Mouse (Mus musculus) MEL-GATA-1-ER (cell line): ENCODE measurements around the gene Barhl1.

ENCODE experiments used
- DNase-seq: peaks from one replicate; pipeline ENCODE4 v3.0.0-alpha.2; 2012; ENCODE audit warnings: low read depth; ENCODE audit errors: extremely low read depth

Barhl1 gene

DNA sequence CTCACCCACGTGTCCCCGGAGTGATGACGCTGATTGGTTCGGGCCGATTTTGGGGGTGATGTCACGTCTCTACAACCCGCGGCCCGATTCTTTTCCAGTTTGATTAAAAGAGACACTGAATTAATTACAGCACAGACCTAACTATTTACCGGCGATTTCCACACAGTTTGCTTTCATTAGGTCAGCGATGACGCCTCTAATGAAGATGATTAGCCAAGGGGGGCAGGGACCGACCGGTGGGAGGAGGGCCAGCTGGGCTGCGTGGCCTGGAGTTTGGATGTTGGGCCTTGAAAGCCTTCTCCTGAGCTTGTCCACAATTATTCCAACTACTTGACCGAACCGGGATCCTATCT is at the start of gene Barhl1:
Gene Barhl1, minus strand, starts transcription at position 156 of the 353 bp plus-strand sequence.
- DNase-seq: no peak

DNA sequence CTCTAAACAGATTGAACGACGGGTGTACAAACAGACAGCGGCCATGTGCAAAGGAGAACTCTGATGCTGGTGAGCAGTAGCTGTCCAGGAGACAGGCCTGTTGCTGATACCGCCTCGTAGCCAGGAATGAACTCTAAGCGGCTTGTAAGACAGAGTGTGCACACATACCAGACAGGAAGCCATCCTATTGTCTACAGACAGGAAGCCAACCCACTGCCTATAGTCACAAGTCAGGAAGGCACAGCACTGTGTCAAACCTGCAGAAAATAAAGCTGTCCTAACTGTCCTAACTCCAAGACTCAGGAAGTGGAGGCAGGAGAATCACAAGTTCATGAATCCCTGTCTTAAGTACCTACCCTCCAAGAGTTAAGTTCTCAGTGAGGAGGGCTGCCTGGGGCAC is 47.1 kb upstream of the Barhl1 start:
- DNase-seq: no peak

DNA sequence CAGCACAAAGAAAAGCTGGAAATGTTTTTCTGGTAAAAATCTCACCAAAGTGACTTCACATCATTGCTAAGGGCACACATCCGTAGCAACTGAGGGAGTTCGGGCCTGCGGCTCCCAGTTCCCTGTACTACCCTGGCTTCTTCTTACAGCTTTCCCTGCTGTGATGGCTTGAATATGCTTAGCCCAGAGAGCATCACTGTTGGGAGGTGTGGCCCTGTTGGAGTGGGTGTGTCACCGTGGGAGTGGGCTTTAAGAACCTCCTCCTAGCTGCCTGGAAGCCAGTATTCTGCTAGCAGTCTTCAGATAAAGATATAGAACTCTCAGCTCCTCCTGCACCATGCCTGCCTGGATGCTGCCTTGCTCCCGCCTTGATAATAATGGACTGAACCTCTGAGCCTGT is 45.2 kb upstream of the Barhl1 start:
- DNase-seq: no peak

DNA sequence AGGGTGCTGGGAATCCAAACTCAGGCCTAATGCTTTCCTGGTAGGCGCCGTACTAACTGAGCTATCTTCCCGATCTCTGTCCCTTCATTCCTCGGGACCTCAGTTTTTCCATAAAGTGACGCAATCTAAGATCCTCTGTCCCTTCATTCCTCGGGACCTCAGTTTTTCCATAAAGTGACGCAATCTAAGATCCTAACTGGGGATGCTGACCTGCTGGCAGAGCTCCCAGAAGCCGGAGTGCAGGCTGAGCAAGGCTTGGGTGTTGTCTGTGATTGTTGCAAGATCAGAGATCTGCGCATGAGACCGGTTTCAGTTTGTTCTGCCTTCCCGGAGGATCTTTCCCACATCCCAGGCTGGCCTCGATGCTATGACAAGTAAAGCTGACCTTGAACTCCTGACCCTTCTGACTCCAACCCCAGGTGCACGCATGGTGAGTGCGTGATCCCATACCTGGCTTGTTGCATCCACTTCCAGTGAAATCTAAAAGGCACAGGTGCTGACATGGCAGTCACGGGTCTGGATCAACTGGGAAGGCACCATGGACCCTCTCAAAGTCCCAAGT is 44.6 kb upstream of the Barhl1 start:
- DNase-seq: no peak

GRCm38 (mm10) chr2:28956874-28957273 is 40.4 kb upstream of the Barhl1 start:
- no peak for DNase-seq

DNA sequence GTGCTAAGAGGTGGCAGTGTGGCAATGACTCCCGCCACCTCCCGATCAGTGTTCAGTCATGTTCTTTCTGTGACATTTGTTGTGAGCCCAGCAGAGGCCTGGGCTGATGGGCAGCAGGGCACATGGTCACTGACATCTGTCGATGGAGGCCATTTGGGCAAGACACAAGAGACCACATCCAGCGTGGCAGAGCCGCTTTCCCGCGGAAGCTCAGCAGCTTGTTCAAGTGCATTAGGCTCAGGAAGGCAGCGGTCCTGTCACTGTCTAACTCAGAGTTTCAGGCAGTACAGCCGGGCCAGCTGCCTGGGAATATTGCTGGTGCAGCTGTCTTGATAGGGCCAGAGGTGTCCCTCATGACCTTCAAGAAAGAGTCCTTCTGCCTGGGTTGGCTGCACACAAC is 38.1 kb upstream of the Barhl1 start:
- DNase-seq: no peak

DNA sequence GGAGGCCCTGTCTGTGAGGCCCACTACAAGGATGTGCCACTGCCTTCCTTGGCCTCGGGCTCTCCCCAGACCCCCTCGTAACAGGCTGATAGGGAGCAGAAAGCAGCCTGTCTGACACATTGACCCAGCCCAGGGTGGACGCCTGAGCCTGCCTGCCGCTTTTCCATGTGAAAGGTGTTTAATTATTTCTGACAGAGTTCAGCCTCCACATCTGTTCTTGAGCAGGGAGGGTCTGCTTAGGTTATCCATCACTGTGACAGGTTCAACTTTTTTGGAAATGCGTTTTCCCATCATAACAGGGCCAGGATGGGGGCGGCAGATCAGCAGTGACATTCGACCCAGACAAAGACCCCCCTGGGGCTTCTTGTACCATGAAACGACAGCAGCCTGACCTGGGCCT is 36.5 kb upstream of the Barhl1 start:
- no peak for DNase-seq

GRCm38 (mm10) chr2:28946312-28946711 is 29.8 kb upstream of the Barhl1 start:
- DNase-seq: no peak

DNA sequence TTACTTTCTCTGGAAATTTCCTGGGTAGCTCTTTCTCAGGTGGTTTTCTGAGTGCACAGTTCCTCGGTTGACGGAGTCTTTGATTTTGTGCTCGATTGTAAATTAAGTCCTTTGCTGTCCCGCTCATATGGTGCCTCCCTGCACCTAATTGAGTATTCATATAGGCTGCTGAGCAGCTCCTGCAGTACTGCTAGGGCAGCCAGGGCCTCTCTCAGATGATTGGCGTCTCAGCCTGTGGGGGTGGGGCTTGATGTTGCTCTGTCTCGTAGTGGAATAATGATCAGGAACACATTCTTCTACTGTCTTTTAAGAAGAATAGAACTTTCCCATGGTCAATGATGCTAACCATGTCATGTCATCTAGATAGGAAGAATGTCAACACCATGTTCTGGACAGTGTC is 28.9 kb upstream of the Barhl1 start:
- DNase-seq: no peak

- DNase-seq: no peak
These were observed 27.4 kb upstream of the Barhl1 start for GRCm38 (mm10) chr2:28943666-28944516.

GRCm38 (mm10) chr2:28938997-28939396 is 22.5 kb upstream of the Barhl1 start:
- DNase-seq: no peak

- peak; percentile 4 for DNase-seq
These were observed 14.1 kb upstream of the Barhl1 start for GRCm38 (mm10) chr2:28930571-28930970.

GRCm38 (mm10) chr2:28923912-28924311 is 7.4 kb upstream of the Barhl1 start:
- DNase-seq: peak; percentile 26

GRCm38 (mm10) chr2:28919001-28919400 is 2.5 kb upstream of the Barhl1 start:
- no peak for DNase-seq

- DNase-seq: no peak
These were observed 1.3 kb upstream of the Barhl1 start for GRCm38 (mm10) chr2:28917518-28918361.

GRCm38 (mm10) chr2:28917156-28917517 is 669 bp upstream of the Barhl1 start:
- DNase-seq: no peak

- DNase-seq: no peak
These were observed 528 bp downstream of the Barhl1 start for GRCm38 (mm10) chr2:28915768-28916512.

DNA sequence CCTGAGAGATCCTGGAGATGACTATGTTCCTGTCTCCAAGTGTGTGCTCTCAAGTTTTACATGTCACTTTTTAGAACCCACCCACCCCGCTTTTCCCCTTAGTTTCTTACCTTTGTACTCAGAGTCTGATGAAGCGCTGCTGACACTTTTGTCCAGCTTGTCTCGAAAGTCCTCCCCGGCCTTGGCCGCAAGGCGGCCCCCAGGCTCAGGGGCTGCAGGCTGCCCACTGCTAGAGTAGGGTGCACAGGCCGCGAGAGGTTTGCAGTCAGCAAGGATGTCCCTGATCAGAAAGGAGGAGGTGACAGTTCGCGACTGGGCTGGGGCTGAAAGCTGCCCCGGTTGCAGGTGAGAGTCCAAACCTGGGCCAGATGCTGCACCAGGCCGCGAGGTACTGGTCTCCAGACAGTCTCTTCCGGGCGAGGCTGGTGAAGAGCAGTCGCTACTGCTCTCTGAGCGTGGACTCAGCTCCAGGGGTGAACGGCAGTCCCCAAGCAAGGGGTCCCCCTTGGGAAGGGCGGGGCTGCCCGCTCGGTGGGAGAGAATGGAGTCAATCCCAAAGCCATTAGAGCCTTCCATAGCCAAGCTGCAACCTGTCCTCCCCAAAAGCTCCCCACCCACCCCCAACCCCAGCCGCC is 1.2 kb downstream of the Barhl1 start:
- DNase-seq: no peak

GRCm38 (mm10) chr2:28914121-28914520 is 2.3 kb downstream of the Barhl1 start:
- no peak for DNase-seq

DNA sequence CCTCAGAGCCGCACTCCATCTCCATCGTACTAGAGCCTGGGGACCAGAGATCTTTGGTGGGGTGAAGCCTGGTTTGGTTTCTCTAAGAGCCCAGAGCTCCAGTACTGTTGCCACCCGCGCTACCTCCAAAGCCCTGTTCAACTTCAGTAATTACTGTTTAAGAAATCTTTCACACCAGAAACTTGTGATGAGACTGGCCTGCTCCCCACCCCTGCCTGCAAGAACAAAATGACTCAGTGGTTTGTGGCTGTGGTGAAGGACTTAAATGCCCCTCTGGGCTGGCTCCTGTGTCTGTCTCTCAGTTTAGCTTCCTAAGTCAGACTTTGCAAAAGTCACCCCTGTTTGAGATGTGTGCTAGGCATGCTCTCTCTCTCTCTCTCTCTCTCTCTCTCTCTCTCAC is 3.5 kb downstream of the Barhl1 start:
- no peak for DNase-seq

DNA sequence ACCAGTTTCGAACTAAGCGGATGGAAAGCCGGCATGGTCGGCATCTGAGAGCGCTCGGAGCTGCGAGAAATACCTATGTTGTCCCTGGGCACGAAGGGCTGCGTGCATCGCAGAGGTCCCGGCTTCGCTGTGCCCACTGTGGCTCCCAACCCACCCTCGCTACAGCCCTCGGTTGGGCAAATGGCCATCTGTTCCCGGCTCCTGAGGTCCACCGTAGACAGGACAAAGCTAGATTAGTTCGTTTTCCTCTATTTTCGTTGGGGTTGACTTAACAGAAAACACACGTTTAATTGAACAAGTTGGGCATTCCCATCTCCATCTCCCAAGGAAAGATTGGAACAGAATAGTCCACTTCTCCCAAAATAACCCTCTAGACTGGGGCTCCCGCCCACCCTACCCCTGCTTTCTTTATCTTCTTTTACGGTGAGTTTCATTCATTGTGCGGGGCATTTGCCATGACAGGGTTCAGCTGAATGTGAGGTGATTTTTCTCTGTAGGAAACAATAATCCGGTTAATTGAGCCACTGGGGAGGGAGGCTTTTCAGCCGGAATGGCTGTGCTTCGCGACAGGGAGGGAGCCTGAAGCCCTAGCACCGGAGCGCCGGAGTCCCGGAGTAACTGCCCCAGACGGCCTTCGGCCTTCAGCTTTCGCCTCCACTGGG is 4.3 kb downstream of the Barhl1 start:
- DNase-seq: no peak
